Mouse (Mus musculus) forebrain, postnatal 0 days (tissue): ENCODE measurements around the gene Tbrg4. TPM values are rescaled to one million over a fixed set of nuclear protein-coding genes. Genes with fewer than 3 reads are reported as not detected.
A peak's percentile ranks its signal among the peaks of the same experiment; 100 is the strongest.

ENCODE experiments used
- ATAC-seq: fragments of 200-750 bp; cut with Nextera tagmentation; 2 replicates; pipeline ENCODE4 v1.8.0; 2017; ENCODE audit warnings: mild to moderate bottlenecking, moderate library complexity
- DNase-seq: peaks from one replicate; pipeline ENCODE4 v3.0.0-alpha.2; 2015
- H3K27ac ChIP-seq: fragments of 300-500 bp; sonication (generic); 2 replicates; pipeline ENCODE4 v1.5.1; 2014; ENCODE audit warnings: low read depth, mild to moderate bottlenecking, antibody characterized with exemption, low read length, moderate library complexity, mixed read lengths
- H3K27me3 ChIP-seq: fragments of 300-500 bp; sonication (generic); 2 replicates; pipeline ENCODE4 v1.6.1; 2014; ENCODE audit warnings: mild to moderate bottlenecking, low read length, mixed read lengths; ENCODE audit not compliant: insufficient read depth
- H3K36me3 ChIP-seq: fragments of 300-500 bp; sonication (generic); 2 replicates; pipeline ENCODE4 v1.6.1; 2014; ENCODE audit warnings: mild to moderate bottlenecking, moderate library complexity; ENCODE audit not compliant: insufficient read depth
- H3K4me1 ChIP-seq: fragments of 300-500 bp; sonication (generic); 2 replicates; pipeline ENCODE4 v1.6.1; 2014; ENCODE audit warnings: antibody characterized with exemption; ENCODE audit not compliant: insufficient read depth
- H3K4me2 ChIP-seq: fragments of 300-500 bp; sonication (generic); 2 replicates; pipeline ENCODE4 v1.6.1; 2014; ENCODE audit warnings: low read depth, mild to moderate bottlenecking, moderate library complexity
- H3K4me3 ChIP-seq: fragments of 300-500 bp; sonication (generic); 2 replicates; pipeline ENCODE4 v1.5.1; 2014; ENCODE audit warnings: low read depth, low read length, mixed read lengths
- H3K9ac ChIP-seq: fragments of 300-500 bp; sonication (generic); 2 replicates; pipeline ENCODE4 v1.6.1; 2014; ENCODE audit warnings: mild to moderate bottlenecking
- H3K9me3 ChIP-seq: fragments of 300-500 bp; sonication (generic); 2 replicates; pipeline ENCODE4 v1.6.1; 2016; ENCODE audit warnings: low read length
- CTCF ChIP-seq: sonication (generic); IDR thresholded peaks from 2 replicates; pipeline ENCODE4 v1.5.1; 2016; ENCODE audit warnings: antibody characterized with exemption, control low read depth, low read depth
- WGBS: fragments of 180-500 bp; shearing (Covaris S2); extraction: QIAGEN DNeasy Blood & Tissue Kit; methylation state at CpG from one replicate; pipeline ENCODE4 v1.1.7; 2014; 5-methylcytosine and 5-hydroxymethylcytosine counted together
- polyA plus RNA-seq: library from polyadenylated mRNA; unstranded; fragments of >200 nt; fragmentation: Nextera tagmentation; extraction: Ambion mirVana; gene quantifications from 2 replicates; pipeline ENCODE4 v1.2.1, GENCODE M21; 2015
- total RNA-seq: library from RNA; depleted of rRNA; stranded (reverse); fragments of >200 nt; gene quantifications from 2 replicates; pipeline ENCODE4 v1.2.3, GENCODE M21; 2014; rRNA removed

Gene Tbrg4
- total RNA-seq (32.2 and 41.9 TPM in 2 replicates), polyA plus RNA-seq (30.9 and 31.6 TPM in 2 replicates)

DNA sequence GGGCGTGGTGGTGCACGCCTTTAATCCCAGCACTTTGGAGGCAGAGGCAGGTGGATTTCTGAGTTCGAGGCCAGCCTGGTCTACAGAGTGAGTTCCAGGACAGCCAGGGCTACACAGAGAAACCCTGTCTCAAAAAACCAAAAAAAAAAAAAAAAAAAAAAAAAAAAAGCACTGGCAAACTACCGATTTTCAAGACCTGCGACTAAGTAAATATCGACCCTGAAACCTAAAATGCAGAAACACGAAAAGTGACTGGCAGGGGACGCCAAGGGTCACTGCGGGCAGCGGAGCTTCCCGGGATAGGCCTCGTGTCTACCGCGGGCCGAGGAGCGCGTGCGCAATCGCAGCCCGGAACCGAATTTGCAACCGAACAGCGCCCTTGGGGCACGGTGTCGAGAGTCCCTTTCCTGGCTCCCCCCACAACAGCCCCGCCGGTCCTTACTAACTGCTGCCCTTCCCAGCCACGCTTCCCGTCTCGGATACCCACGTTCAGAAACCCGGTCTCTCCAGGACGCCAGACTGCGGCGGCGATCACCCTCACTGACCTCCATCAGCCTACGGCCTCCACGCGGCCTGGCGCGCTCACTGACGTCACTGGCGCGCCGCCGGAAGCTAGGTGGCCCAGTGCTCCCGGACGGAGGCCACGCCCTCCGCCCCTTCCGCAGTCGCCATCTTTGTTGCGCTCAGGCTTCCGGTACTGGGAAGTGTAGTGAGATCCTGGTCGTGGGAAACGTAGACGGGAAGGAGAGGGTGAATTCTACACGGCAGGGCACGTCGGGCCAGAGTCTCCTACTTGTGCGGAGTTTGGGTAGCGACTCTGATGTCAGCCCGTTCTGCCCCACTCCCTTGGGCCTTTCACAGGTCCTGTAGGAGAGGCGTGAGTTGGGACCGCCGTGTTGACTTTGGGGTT lies at the start of gene Tbrg4:
Gene Tbrg4 (minus strand): TSS at position 590 of the 910 bp plus-strand sequence.
- DNase-seq (peak; percentile 98), ATAC-seq (peak; percentile 97)
- peaks cover 15% of the 10 kb centered on the region for H3K4me1 ChIP-seq
- H3K27ac ChIP-seq, result peak within 1 kb of the TSS; percentile 86
- no peaks in the 10 kb centered on the region for H3K27me3 ChIP-seq
- H3K4me3 ChIP-seq, result peak within 1 kb of the TSS; percentile 77
- H3K9me3 ChIP-seq, result no peaks in the 10 kb centered on the region
- WGBS, result 2% methylated on average over 65 of the region's 66 CpGs
- peak within 1 kb of the TSS; percentile 70 for H3K4me2 ChIP-seq
- peaks cover 27% of the 10 kb centered on the region for H3K36me3 ChIP-seq
- peak; percentile 3; the same call in 1 of the 2 replicates for TF ChIP-seq CTCF
- peak within 1 kb of the TSS; percentile 73 for H3K9ac ChIP-seq

DNA sequence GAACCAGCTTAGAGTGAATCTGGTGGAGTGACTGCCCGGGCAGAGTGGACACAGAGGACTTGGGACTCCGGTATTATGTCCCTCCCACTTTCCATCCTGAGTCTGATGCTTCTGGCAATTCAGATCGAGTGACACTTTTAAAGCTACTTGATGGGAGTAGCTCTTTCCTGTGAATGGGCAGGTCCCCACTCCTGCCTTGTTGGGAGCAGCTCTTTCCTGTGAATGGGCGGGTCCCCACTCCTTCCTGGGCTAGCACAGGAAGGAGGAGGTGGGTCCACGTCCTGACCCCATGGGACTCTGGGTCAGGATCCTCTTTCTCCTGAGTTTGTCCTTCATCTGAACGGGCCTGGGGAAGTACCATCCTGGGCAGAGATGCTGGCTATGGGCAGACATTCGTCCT lies 49.5 kb upstream of the Tbrg4 start:
- DNase-seq, result no peak
- Histone ChIP-seq H3K27ac (no peak overlapping the region), H3K9ac (no peak overlapping the region), H3K4me3 (no peak overlapping the region), H3K4me1 (no peaks in the 10 kb centered on the region), H3K27me3 (no peaks in the 10 kb centered on the region), H3K36me3 (no peaks in the 10 kb centered on the region), H3K4me2 (no peak overlapping the region), H3K9me3 (no peaks in the 10 kb centered on the region)
- ATAC-seq, result no peak
- no peak for TF ChIP-seq CTCF
- WGBS, result 70% methylated on average over 7 of the region's 7 CpGs

DNA sequence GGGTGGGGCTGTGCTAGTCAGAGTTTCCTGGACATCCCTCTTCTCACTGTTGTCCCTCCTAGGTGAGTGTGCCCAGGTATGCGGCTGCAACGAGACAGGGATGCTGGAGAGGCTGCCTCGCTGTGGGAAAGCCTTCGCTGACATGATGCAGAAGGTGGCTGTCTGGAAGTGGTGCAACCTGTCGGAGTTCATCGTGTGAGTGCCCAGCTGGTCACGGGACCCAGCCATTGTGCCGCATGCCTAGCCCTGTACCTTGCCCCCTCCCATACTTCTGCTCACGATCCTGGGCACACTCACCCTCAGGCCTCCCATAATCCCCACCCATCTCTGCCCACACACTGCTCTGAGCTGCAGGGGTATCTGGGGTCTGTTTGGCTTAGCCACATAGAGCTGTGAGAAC lies 48.8 kb upstream of the Tbrg4 start:
- no peaks in the 10 kb centered on the region for H3K9me3 ChIP-seq
- TF ChIP-seq CTCF, result no peak
- no peak overlapping the region for H3K4me3 ChIP-seq
- 89% methylated on average over 9 of the region's 9 CpGs for WGBS
- DNase-seq, result no peak
- H3K4me2 ChIP-seq, result no peak overlapping the region
- H3K27me3 ChIP-seq, result no peaks in the 10 kb centered on the region
- no peak overlapping the region for H3K9ac ChIP-seq
- H3K4me1 ChIP-seq, result no peaks in the 10 kb centered on the region
- no peak for ATAC-seq
- H3K27ac ChIP-seq, result no peak overlapping the region
- H3K36me3 ChIP-seq, result no peaks in the 10 kb centered on the region

DNA sequence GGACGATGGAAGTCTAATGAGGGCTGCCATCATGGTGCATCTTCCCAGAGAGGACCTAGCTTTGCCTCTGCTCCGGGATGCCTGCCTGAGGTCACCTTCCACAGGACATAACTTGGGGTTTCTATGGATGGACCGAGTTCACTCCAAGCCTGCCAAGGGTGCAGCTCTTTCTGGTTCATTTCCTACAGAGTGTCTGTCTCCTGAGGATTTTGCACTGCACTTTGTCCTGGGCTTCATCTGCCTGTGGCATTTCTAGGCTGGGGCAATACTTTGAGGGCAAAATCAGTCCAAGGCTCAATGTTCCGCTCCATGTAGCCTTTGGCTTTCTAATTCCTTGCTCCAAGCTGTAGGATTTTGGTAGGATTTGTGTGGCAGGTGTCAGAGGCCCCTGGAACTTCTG lies 45.0 kb upstream of the Tbrg4 start:
- H3K36me3 ChIP-seq, result no peaks in the 10 kb centered on the region
- H3K27ac ChIP-seq, result no peak overlapping the region

DNA sequence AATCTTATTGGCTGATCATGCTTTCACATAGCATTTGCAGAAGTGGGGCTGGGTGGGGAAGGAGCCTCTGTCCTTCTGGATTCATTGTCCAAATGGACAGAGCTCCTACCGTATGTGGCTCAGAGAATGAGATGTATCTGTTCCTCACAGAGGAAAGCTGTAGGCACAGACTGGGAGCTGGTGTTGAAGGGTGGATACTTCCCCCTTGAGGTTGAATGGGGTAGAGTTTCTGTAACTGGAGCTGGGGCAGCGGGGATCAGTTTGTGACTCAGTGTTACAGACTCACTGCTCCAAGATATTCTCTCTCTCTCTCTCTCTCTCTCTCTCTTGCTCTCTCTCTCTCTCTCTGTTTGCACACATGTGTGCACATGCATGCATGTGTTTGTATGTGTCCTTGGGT lies 44.2 kb upstream of the Tbrg4 start:
- H3K9me3 ChIP-seq, result no peaks in the 10 kb centered on the region
- no peak for ATAC-seq
- no peak for TF ChIP-seq CTCF
- H3K27ac ChIP-seq, result no peak overlapping the region
- DNase-seq, result no peak
- WGBS, result 57% methylated on average over 2 of the region's 2 CpGs
- no peaks in the 10 kb centered on the region for H3K27me3 ChIP-seq
- no peak overlapping the region for H3K4me2 ChIP-seq
- no peak overlapping the region for H3K9ac ChIP-seq
- H3K4me3 ChIP-seq, result no peak overlapping the region
- H3K36me3 ChIP-seq, result no peaks in the 10 kb centered on the region
- H3K4me1 ChIP-seq, result no peaks in the 10 kb centered on the region

More for the DNA sequence above, 45.0 kb upstream of the Tbrg4 start:
- Histone ChIP-seq H3K4me2 (no peak overlapping the region), H3K9me3 (no peaks in the 10 kb centered on the region), H3K9ac (no peak overlapping the region), H3K4me3 (no peak overlapping the region), H3K4me1 (no peaks in the 10 kb centered on the region), H3K27me3 (no peaks in the 10 kb centered on the region)
- TF ChIP-seq CTCF, result no peak
- ATAC-seq (no peak), DNase-seq (no peak)
- 85% methylated on average over 4 of the region's 4 CpGs for WGBS

DNA sequence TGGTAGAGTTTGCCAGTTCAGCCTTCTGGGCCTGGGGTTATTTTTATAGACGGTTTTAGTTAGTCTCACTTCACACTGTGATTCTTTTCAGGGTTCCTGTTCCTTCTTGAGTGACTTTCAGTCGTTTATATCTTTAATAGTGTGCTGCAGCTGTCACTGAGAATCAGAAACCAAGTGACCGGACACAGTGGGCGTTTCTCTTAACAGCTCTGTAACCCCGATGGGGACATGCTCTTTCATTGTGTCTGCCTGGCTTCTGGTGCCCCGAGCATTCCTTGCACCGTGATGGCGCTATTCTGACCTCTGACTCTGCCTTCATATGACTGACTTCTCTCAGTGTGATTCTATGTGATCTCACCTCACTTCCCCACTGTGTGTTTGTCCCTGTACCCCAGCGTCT lies 43.2 kb upstream of the Tbrg4 start:
- H3K4me2 ChIP-seq, result no peak overlapping the region
- WGBS, result 29% methylated on average over 9 of the region's 9 CpGs
- no peaks in the 10 kb centered on the region for H3K9me3 ChIP-seq
- no peaks in the 10 kb centered on the region for H3K27me3 ChIP-seq
- no peak overlapping the region for H3K9ac ChIP-seq
- no peaks in the 10 kb centered on the region for H3K4me1 ChIP-seq
- no peaks in the 10 kb centered on the region for H3K36me3 ChIP-seq
- ATAC-seq (no peak), DNase-seq (no peak)
- no peak overlapping the region for H3K27ac ChIP-seq
- no peak for TF ChIP-seq CTCF
- no peak overlapping the region for H3K4me3 ChIP-seq

DNA sequence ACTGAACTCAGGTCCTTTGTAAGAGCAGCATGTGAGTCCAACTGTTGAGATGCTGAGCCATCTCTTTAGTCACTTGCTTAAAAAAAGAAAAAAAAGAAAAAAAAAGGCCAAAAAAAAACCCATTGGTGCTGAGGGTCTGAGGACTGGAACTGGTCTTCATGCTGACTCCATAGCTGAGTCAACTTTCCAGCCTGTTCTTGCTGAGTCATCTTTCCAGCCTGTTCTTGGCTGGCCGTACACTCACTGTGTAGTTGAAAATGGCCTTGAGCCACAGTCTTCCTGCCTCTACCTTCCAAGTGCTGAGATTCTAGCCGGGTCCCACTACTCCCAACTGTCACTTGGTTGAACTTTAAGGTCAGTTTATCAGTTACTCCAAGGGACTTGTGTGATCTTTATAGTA lies 40.8 kb upstream of the Tbrg4 start:
- no peak for TF ChIP-seq CTCF
- Histone ChIP-seq H3K4me3 (no peak overlapping the region), H3K4me1 (no peaks in the 10 kb centered on the region), H3K9me3 (no peaks in the 10 kb centered on the region), H3K27ac (no peak overlapping the region), H3K4me2 (no peak overlapping the region), H3K9ac (no peak overlapping the region), H3K36me3 (no peaks in the 10 kb centered on the region), H3K27me3 (no peaks in the 10 kb centered on the region)
- 91% methylated on average over 2 of the region's 2 CpGs for WGBS
- DNase-seq, result no peak
- ATAC-seq, result no peak
